Mouse (Mus musculus) C2C12 (cell line): Measurements from ENCODE around the gene Efcab11. TPM values are rescaled to one million over a fixed set of nuclear protein-coding genes. Genes with fewer than 3 reads are reported as not detected.

Experiments used
- H3K27me3 ChIP-seq: one replicate; pipeline ENCODE4 v1.6.1; 2011; ENCODE audit not compliant: control insufficient read depth, insufficient read depth, insufficient read length
- H3K36me3 ChIP-seq: one replicate; pipeline ENCODE4 v1.6.1; 2011; ENCODE audit not compliant: control insufficient read depth, insufficient read depth
- H3K4me3 ChIP-seq: one replicate; pipeline ENCODE4 v1.5.1; 2011; ENCODE audit warnings: mild to moderate bottlenecking, control low read depth; ENCODE audit not compliant: poor library complexity, insufficient read depth, severe bottlenecking
- H3K79me2 ChIP-seq: one replicate; pipeline ENCODE4 v1.6.1; 2011; ENCODE audit not compliant: control insufficient read depth, insufficient read depth
- H3K79me3 ChIP-seq: one replicate; pipeline ENCODE4 v1.6.1; 2011; ENCODE audit warnings: low read depth, control low read depth
- H3ac ChIP-seq: one replicate; pipeline ENCODE3; 2011; ENCODE audit warnings: low read depth; ENCODE audit not compliant: control insufficient read depth, insufficient read length
- CEBPB ChIP-seq: IDR thresholded peaks from one replicate; pipeline ENCODE4 v1.6.1; 2011; ENCODE audit warnings: low read depth, mild to moderate bottlenecking, control low read depth, moderate library complexity
- CTCF ChIP-seq: IDR thresholded peaks from one replicate; pipeline ENCODE4 v1.5.1; 2011; ENCODE audit not compliant: control insufficient read depth, insufficient read depth, insufficient read length
- FOSL1 ChIP-seq: IDR thresholded peaks from one replicate; pipeline ENCODE4 v1.8.0; 2011; ENCODE audit warnings: mild to moderate bottlenecking, low read length; ENCODE audit not compliant: poor library complexity, insufficient read depth, severe bottlenecking
- MAX ChIP-seq: IDR thresholded peaks from one replicate; pipeline ENCODE4 v1.6.1; 2011; ENCODE audit warnings: mild to moderate bottlenecking, control low read depth
- MYOD1 ChIP-seq: IDR thresholded peaks from one replicate; pipeline ENCODE4 v1.6.1; 2011; ENCODE audit warnings: low read depth; ENCODE audit not compliant: control insufficient read depth, insufficient read length
- MYOG ChIP-seq: IDR thresholded peaks from one replicate; pipeline ENCODE4 v1.6.1; 2011; ENCODE audit not compliant: control insufficient read depth, insufficient read length; ENCODE audit errors: extremely low read depth
- USF1 ChIP-seq: IDR thresholded peaks from one replicate; pipeline ENCODE4 v1.6.1; 2011; ENCODE audit warnings: low read depth, mild to moderate bottlenecking, control low read depth, moderate library complexity
- polyA plus RNA-seq: library from polyadenylated mRNA; unstranded; fragments of >200 nt; fragmentation: generic; extraction: Trizol; gene quantifications from one replicate; pipeline ENCODE4 v1.2.1, GENCODE M21; 2012; ENCODE audit warnings: missing spikeins

Gene Efcab11
- polyA plus RNA-seq, 1 experiment, result 4.7 TPM

- no peaks in the 10 kb centered on the region for H3K36me3 ChIP-seq
- TF ChIP-seq MYOG (no peak), MAX (no peak), USF1 (no peak), MYOD1 (no peak), CEBPB (no peak), FOSL1 (no peak), CTCF (no peak)
Measured at GRCm38 (mm10) chr12:99694066-99694465, 190.2 kb downstream of the Efcab11 start.

GRCm38 (mm10) chr12:99686418-99686992, 197.7 kb downstream of the Efcab11 start:
- no peak overlapping the region for H3K4me3 ChIP-seq
- no peaks in the 10 kb centered on the region for H3K36me3 ChIP-seq
- no peak for TF ChIP-seq MYOD1
- TF ChIP-seq USF1, result no peak
- no peak for TF ChIP-seq FOSL1
- no peak for TF ChIP-seq MYOG
- no peak for TF ChIP-seq CEBPB
- TF ChIP-seq CTCF, result no peak
- no peak for TF ChIP-seq MAX
- no peaks in the 10 kb centered on the region for H3K79me2 ChIP-seq
- no peak overlapping the region for H3ac ChIP-seq
- no peaks in the 10 kb centered on the region for H3K79me3 ChIP-seq
- H3K27me3 ChIP-seq, result no peaks in the 10 kb centered on the region

More at GRCm38 (mm10) chr12:99694066-99694465, 190.2 kb downstream of the Efcab11 start:
- H3K4me3 ChIP-seq, result no peak overlapping the region
- no peaks in the 10 kb centered on the region for H3K79me3 ChIP-seq
- no peaks in the 10 kb centered on the region for H3K27me3 ChIP-seq
- no peak overlapping the region for H3ac ChIP-seq
- no peaks in the 10 kb centered on the region for H3K79me2 ChIP-seq

GRCm38 (mm10) chr12:99685451-99686100, 198.7 kb downstream of the Efcab11 start:
- H3K79me3 ChIP-seq, result no peaks in the 10 kb centered on the region
- no peak for TF ChIP-seq MYOD1
- no peak for TF ChIP-seq CTCF
- TF ChIP-seq USF1, result no peak
- no peak for TF ChIP-seq MAX

GRCm38 (mm10) chr12:99681681-99682080, 202.6 kb downstream of the Efcab11 start:
- no peak for TF ChIP-seq MAX
- no peak for TF ChIP-seq CTCF
- no peak for TF ChIP-seq MYOD1
- TF ChIP-seq CEBPB, result no peak
- no peak for TF ChIP-seq MYOG
- no peak for TF ChIP-seq FOSL1
- no peak for TF ChIP-seq USF1
- no peaks in the 10 kb centered on the region for H3K27me3 ChIP-seq
- no peak overlapping the region for H3ac ChIP-seq
- H3K79me3 ChIP-seq, result no peaks in the 10 kb centered on the region
- no peaks in the 10 kb centered on the region for H3K79me2 ChIP-seq
- H3K36me3 ChIP-seq, result no peaks in the 10 kb centered on the region
- H3K4me3 ChIP-seq, result no peak overlapping the region

More at GRCm38 (mm10) chr12:99685451-99686100, 198.7 kb downstream of the Efcab11 start:
- Histone ChIP-seq H3ac (no peak overlapping the region), H3K36me3 (no peaks in the 10 kb centered on the region), H3K79me2 (no peaks in the 10 kb centered on the region), H3K4me3 (no peak overlapping the region), H3K27me3 (no peaks in the 10 kb centered on the region)

- Histone ChIP-seq H3K4me3 (no peak overlapping the region), H3K79me2 (no peaks in the 10 kb centered on the region), H3K27me3 (no peaks in the 10 kb centered on the region), H3ac (no peak overlapping the region), H3K36me3 (no peaks in the 10 kb centered on the region), H3K79me3 (no peaks in the 10 kb centered on the region)
- TF ChIP-seq CTCF, result no peak
- TF ChIP-seq FOSL1, result no peak
- TF ChIP-seq USF1, result no peak
- no peak for TF ChIP-seq MYOD1
- no peak for TF ChIP-seq MAX
- TF ChIP-seq MYOG, result no peak
- no peak for TF ChIP-seq CEBPB
Measured at GRCm38 (mm10) chr12:99671866-99672191, 212.4 kb downstream of the Efcab11 start.
